Mouse (Mus musculus) Muller cell, postnatal 12 days (primary cell): ENCODE data around the gene Ift52.

ENCODE experiments used
- DNase-seq: peaks from one replicate; pipeline ENCODE4 v3.0.0-alpha.2; 2015; ENCODE audit errors: inconsistent ontology term

Ift52 gene

DNA sequence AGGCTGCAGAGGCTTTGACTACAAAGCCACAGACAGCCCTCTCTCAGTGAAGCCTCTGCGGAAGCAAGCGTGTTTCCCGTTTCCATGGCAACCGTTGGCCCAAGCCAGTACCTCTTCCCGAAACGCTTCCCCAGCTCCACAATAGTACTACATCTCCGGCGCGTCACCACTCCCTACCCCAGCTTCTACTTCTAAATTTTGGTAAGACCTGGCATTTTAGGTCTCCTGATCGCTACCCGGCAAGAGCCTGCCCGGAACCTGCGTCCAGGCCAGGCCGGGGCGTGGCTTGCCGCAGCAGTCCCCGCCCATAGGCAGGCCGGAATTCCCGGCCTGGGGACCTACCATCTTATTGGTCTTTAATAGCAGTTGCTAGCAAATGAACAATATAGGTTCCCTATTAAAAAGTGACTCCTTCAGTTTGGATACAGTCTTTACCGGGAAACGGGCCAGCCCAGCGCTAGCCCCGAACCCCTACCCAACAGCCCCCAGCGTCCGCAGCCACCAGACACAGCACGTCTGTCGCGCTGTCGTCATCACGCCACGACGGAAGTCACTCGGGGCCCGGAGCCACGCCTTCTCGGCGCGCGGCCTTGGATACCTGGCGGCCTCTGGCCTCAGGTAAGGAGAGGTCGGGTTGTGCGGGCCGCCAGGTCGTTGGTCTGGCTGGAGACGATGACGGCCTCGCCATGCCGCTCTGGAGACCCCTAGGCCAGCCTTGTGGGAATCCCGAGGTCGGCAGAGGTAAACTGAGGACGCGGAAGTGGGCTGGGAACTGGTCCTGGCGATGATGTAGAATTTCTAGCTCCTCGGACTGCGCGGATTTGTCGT, at the start of gene Ift52:
TSS of gene Ift52 (plus strand) at position 439 of the 828 bp plus-strand sequence.
- DNase-seq = peak; percentile 90

DNA sequence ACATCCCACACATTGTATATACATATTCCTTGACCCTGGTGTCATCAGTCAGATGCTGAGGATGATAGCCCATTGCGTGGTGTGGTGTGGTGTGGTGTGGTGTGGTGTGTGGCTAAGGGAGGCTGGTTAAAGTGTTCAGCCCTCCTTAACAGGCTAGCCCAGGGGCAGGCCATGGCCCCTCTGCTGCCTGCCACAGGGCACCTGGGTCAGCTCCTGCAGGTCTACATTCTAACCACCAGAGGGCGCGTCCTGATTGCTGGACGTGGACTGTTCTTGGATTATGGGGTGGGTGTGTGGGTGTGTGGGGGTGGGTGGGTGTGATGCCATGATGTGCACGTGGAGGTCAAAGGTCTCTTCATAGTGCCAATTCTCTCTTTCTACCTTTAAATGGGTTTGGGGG, 48.8 kb upstream of the Ift52 start:
- DNase-seq = peak; percentile 32

DNA sequence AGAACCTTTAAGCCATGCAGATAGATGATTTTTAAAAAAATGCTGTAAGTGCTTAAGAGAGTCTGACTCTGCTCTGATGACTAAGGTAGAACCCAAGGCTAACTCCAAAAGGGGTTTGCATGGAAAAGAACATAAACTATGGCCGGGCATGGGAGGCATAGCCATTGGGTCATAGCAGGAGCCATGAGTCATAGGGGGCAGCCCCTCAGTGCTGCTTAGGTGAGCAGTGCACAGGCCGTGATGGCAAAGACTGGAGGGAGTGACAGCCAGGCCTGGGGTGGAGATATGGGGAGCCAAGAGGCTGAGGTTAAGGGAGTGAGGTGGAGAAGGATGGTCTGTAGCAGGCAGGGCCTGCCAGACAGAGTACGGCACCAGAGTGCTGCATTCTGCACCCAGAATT, 48.1 kb upstream of the Ift52 start:
- no peak for DNase-seq

DNA sequence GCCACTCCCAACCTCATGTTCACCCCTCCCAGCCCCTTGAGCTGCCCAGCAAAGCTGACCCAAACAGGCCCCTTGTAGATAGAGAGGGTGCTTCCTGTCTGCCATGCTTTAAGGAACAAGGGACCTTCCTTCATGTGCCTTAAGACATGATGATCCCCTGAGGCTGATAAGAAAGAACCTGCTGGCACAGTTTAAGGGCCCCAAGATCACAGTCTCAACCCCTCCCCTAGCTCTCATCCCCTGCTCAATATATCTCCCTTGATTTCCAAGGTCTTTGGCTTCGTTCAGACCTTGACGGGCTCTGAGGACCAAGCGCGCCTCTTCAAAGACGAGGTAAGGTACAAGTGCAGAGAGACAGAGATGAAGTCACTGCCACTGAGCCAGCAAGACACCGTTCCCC, 46.3 kb upstream of the Ift52 start:
- DNase-seq = no peak

DNA sequence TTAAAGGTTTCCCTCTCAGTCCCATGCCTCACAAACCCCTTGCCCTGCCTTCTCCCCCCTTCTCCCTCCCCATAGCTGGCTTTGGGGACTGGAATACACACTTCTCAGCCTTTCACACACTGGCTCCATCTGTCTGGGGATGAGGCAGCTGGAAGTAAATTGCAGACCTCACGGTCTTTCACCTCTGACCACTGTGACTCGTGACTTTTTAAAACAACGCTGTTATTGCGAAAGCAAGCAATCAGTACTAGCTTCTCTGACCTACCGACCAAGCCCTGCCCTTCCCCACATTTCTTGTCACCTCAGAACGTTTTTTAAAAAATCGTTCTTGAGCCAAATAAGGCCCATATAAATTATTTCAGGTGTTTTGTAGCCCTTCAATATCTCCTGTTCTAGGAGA, 44.4 kb upstream of the Ift52 start:
- DNase-seq = no peak

DNA sequence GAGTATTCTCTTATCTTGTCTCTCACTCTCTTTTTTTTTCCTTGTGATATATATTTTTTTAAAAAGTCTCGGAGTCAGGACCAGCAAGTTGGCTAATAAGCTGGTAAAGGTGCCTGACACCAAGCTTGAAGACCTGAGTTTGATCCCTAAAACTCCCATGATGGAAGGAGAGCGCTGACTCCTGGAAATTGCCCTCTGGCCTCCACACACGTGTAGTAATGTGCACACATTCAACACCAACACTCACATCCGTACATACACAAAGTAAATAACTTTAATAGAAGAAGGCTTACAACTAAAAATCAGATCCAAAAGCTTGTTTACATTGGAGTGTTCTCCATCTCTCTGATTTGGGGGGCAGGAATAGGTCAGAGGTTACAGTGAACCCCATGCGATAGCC, 43.9 kb upstream of the Ift52 start:
- DNase-seq = no peak

DNA sequence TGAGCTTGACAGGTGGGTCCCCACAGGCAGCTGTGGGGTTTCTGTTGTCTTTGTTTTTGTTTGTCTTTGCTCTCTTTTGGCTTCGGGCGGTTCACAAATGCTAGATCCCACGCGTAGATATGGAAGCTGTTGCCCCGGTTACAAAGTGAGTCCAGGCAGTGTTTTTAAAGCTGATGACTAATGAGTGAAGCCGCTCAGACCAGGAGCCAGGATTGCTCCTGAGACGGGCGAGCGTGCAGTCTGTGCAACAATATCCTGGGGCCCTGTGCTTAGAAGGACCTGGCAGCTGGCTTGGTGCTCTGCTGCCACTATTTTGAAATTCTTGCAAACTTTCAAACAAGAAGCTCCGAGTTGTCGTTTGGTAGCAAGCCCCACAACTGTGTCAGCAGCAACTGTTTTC, 43.5 kb upstream of the Ift52 start:
- peak; percentile 44 for DNase-seq

DNA sequence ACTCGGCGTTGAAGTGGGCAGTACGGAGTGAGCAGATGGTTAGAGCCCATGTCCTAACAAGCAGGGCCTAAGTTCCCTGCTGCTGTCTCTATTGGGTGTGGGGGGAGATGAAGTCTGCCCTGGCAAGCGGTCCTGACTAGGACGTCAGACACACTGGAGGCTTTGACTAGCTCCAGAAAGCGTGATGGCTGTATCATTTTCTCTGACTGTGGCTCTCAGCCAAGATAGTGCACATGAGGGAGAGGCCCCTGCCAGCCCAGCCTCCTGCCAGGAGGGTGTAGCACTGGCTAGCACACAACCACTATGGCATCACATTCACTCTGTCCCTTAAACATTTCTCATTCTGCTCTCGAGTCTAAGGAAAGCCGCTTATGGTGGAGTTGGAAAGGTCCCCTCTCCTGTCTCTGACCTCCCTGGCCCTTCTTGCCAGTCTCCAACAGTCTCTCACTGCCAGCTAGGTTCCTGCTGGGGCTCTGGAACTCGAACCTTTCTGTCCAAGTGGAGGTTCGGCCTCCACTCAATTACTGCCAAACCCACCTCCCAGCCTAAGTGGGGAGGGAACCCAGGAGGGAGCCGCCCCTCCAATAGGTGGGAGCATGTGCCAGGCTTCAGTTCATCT, 41.9 kb upstream of the Ift52 start:
- DNase-seq = peak; percentile 56

DNA sequence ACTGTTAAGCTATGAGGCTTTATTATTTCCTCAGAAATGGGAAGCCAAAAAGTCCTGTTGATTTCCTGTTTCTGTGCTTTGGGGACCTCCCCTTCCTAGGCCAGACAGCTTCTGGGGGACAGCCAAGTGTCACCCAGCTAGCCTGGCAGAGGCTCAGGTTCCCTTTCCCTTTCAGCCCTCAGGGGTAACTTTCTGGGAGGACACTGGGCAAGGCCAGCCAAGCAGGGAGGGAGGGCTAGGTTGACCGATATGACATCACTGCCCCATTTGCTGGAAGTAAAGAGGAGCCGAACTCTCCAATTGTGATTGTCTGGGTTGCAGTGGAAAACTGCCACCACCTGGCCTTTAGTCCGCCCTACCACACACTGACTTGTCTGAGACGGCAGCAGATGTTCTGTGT, 41.2 kb upstream of the Ift52 start:
- DNase-seq = peak; percentile 65

DNA sequence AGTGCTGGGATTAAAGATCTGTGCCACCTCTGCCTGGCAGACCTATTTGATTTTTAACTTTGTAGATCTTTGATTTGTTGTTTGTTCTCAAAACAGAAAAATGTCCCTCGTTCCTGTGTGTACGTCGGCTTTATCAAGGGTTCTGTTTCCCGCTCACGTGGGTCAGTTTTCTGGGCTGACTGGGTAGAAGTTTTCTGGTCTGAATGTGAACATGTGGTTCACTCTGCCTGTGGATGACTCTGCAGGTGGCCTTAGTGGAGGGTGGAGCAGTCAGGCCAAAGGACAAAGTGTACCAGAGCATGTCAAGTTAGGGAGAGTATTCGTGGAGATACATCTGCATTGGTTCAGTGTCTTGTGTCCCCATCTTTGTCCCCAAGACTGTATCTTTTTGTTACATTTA, 32.8 kb upstream of the Ift52 start:
- no peak for DNase-seq

DNA sequence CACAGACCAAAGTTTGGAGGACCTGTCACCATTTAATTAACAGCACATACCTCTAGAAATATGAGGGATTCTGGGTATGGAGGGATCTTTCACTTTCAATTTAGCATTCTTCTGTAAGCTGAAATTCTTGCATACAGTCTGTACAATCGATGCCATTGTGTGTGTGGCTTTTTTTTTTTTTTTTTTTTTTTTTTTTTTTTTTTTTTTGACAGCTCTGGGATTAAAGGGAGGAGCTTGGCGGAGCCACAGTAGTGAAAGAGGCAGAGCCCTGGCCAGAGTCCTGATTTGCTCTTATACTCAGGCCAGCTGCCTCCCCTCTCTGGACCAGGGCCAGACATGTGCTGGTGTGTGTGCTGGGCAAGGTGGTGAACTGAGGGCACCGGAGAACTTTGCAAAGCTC, 31.2 kb upstream of the Ift52 start:
- DNase-seq = peak; percentile 77

DNA sequence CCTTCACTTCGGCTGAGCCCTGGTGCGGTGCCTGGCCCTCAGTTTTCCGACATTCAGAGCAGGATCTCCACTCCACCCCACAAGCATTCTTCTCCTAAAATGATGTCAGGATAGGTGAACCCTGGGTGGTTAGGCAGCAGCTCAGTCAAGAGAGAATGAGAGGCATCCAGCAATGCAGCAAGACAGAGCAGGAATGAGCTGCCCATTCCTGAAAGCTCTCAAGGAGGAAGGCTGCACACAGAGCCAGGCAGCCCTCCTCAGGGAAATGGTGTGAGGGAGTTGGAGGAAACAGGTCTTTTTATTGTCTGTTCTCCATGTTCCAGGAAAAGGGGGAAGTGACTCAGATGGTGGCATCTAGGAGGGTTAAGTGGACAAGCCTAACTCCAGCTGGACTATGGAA, 30.4 kb upstream of the Ift52 start:
- no peak for DNase-seq

DNA sequence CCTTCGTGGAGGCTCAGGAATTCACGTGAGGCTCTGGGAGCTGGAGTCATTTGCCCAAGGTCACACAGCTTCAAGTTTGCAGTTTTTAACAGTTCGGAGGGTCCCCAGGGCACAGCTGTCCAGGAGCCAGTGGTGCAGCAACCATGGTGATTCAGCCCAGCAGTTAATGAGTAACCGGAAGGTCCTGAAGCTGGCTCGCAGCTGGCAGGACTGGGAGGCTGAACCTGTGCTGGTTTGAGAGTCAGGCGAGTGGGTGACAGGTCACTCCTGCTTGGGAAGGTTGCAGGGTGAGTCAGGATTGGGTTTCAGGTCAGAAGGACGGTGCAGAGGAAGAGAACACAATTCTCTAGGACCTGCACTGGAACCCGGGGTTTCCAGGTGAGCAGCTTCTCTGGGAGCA, 29.9 kb upstream of the Ift52 start, which contains the start of gene Sgk2:
TSS of gene Sgk2 (plus strand) at position 113 of the 400 bp plus-strand sequence.
- DNase-seq = no peak

DNA sequence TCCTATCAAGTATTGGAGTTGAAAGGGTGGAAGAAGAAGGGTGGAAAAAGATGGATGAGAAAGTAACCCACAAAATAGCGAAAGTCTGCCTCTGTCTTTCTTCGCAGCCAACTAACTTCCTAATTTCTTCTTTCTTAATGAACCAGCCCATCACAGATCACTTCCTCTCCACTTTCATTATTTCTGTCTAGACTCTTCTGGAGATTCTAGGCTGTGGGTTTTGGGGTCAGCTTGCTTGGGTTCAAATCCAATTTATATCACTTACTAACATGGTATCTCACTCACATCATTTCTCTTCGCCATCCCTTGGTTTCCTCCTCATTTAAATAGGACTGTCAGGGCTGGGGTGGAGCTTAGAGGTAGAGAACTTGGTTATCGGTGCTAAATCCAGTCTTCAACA, 28.9 kb upstream of the Ift52 start:
- no peak for DNase-seq

DNA sequence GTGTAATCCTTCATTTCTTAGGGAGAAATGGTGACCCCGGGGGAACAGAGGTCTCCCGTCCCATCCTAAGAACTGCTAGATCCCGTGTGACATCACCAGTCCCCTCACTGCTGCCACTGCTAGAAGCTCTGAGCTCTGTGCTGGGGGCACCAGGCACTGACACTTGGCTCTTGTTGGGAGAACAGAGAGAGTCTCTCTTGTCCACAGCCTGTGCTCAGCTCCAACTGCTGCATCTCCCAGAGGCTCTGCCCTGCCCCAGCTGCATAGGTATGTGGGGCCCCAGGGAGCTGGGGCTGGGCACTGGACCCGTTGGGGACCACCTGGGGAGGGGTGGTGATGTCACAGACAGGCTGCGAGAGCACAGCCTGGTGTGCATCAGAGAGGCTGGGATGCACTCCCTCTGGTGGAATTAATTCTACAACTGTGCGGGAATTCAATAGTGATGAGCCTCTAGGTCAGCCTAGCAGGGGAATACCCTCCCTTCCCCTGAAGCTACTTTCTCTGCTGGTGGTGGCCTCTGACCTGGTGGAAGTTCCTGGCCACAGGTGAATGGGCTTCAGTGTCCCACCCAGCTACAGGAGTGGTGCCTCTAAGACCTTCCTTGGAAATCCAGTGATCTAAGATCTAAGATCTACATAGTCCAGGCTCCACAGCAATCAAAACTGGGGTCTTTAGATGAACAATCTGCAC, 25.6 kb upstream of the Ift52 start:
- DNase-seq = no peak

DNA sequence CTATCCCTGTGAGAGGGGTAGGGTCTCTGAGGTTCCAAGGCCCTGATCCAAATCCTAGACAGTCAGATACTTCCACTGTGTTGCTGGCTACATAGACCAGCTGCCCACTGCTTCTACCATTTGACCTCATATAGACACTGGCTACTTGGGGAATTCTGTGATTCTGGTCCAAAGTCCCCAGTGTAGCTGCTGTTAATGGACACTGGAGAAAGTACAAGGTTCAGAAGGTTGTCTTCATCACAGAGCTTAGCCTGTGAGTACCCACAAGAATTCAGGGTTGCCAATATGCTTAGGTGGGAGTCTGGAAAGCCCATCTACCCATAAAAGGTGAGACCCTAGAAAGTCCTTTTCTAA, 25.1 kb upstream of the Ift52 start:
- DNase-seq = no peak

DNA sequence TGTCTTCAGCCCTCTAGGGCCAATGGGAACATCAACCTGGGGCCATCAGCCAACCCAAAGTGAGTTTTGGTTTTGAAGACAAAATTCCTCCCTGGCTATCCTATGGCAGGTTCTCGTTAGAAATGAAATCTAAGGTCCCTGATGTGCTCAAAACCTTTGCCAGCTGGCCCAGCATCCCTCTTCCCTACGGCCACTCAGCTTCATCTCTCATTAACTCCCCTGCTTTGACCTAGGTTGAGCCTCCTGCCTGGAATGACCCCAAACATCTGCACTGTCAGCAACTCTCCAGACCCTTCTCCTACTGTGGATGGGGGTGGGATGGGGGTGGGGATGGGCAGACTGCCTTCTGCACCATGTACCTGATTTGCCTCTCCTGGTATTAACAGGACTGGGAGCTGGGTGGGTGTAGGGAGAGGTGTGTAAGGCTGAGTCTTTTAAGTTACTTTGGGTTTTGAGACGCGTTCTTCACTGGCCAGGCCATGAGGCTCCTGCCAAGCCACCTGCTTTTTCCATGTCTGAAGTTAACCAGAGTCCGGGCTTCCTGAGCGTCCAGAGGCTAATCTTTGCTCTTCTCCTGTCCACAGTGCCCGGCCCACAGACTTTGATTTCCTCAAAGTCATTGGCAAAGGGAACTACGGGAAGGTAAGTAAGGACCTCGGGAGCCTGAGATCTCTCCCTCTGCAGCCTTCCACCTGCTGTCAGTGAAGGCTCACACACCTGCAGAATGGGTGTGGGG, 23.1 kb upstream of the Ift52 start:
- no peak for DNase-seq

DNA sequence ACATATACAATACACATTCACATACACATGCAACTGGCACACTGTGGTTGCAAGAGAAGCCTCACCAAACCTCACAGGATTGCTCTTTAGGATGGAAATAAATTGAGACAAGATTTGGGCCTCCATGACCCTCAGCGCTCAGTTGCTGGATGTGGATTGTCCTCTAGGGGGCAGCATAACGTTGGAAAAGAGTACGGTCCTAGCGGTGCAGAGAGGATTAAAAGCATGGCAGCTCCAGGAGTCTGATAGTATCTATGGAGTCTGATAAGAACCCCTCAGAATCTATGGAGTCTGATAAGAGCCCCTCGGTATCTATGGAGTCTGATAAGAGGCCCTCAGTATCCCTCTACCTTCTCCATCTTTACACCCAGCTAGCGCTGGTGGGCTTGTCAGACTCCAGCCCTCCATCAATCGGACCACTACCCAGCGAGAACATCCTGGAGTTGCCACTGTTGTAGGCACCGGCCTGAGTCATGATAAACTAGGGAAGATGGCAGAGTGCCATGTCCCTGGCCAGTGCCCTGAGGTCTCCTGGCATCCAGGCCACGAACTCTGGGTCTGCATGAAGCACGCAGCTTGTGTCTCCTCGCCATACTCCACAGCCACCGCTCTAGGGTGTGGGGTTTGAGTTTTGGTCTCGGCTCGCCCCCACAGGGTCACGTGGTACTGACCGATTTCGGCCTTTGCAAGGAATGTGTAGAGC, 18.5 kb upstream of the Ift52 start:
- DNase-seq = peak; percentile 40

DNA sequence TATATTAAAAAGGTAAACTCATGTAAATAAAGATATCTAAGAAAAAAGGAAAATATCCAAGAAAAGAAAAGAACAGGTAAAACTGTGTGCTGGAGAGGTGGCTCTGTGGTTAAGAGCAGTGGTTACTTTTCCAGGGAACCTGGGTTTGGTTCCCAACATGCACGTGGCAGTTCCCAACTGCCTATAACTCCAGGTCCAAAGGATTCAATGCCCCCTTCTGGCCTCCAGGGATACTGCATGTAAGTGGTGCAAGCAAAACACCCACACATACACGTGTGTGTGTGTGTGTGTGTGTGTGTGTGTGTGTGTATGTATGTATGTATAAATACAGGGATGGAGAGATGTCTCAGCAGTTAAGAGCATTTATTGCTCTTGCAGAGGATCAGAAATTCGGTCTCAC, 17.4 kb upstream of the Ift52 start:
- DNase-seq = peak; percentile 12

DNA sequence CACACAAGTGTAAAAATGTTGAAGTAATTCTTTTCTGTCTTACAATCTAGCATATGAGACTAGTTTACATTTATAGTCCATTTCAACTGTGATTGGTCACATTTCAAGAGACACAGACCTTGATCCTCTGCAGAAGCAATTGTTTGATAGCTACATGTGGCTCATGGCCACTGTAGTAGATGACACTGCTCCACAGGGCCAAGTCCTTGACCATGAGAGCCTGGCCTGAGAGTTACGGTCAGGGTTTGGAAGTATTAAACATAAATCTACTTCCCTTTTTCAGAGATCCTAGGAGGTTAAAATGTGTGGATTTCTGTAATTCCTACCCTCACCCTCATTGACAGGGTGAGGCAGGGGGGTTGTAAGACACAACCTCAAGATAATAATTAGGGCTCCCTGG, 16.1 kb upstream of the Ift52 start:
- no peak for DNase-seq

DNA sequence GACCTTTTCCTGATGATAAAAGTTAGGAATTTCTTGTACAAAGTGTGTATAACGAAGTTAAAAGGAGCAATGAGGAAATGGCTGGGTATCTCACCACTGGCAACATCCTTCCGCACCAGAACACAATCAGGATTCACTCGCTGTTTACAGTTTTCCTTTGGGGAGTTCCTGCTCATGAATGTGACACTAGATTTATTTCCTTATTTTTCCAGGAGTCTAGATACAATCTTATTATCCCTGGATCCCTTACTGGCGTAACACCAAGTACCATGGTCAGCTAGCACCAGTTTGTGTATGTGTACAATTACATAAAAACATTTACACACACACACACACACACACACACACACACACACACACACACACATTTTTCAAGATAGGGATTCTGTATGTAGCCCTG, 9.9 kb upstream of the Ift52 start:
- DNase-seq = no peak

DNA sequence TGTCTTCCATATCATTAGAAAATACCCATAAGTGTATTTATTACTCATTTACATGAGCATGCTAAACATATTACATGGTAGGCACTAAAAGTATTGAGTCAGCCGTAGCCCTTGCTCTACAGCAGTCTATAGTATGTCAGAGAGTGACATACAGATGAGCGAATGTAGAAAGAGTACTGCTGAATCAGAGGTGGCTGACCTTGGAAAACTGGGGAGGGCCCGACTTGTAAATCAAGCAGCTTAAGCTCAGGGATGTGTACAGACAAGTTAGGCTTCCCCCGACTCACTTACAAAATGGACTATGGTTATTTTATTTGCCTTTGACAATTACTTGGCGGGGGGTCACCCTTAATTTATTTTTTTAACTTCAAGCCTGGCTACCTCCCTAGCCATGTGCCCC, 14.1 kb downstream of the Ift52 start:
- DNase-seq = no peak
